Mouse (Mus musculus): Measurements from ENCODE around the gene 4930512M02Rik. TPM values are rescaled to one million over a fixed set of nuclear protein-coding genes. Genes with fewer than 3 reads are reported as not detected.

The 4930512M02Rik gene
- polyA plus RNA-seq, 1 experiment from 2014 or later, result not detected

GRCm38 (mm10) chr11:11570747-11571146 is 56.9 kb downstream of the 4930512M02Rik start:
- no peak for ATAC-seq (ENCODE audit: low FRiP score)
- no peak overlapping the region for H3K9ac ChIP-seq (ENCODE audit: low read length)
- H3K27me3 ChIP-seq (ENCODE audit: control insufficient read depth, insufficient read depth, low read length), result no peaks in the 10 kb centered on the region
- DNase-seq (ENCODE audit: low spot score, missing footprints), result peak; percentile 8
- no peak overlapping the region for H3K27ac ChIP-seq (ENCODE audit: low read depth, low read length)
- H3K4me1 ChIP-seq (ENCODE audit: control insufficient read depth, insufficient read depth, low read length), result no peaks in the 10 kb centered on the region
- H3K9me3 ChIP-seq (ENCODE audit: control insufficient read depth, low read length), result no peaks in the 10 kb centered on the region
- H3K36me3 ChIP-seq (ENCODE audit: control insufficient read depth, insufficient read depth, low read length), result no peaks in the 10 kb centered on the region
- H3K4me3 ChIP-seq (ENCODE audit: low read depth, low read length), result no peak overlapping the region
- H3K4me2 ChIP-seq, result no peak overlapping the region

- Histone ChIP-seq H3K27me3 (ENCODE audit: control insufficient read depth, insufficient read depth, low read length) (no peaks in the 10 kb centered on the region), H3K9ac (ENCODE audit: low read length) (no peak overlapping the region), H3K27ac (ENCODE audit: low read depth, low read length) (no peak overlapping the region), H3K4me1 (ENCODE audit: control insufficient read depth, insufficient read depth, low read length) (no peaks in the 10 kb centered on the region), H3K9me3 (ENCODE audit: control insufficient read depth, low read length) (no peaks in the 10 kb centered on the region), H3K4me3 (ENCODE audit: low read depth, low read length) (no peak overlapping the region), H3K4me2 (no peak overlapping the region), H3K36me3 (ENCODE audit: control insufficient read depth, insufficient read depth, low read length) (no peaks in the 10 kb centered on the region)
- 59% methylated on average over 4 of the region's 4 CpGs for WGBS
- ATAC-seq (ENCODE audit: low FRiP score) (no peak), DNase-seq (ENCODE audit: low spot score, missing footprints) (peak; percentile 10)
These were observed 58.0 kb downstream of the 4930512M02Rik start for GRCm38 (mm10) chr11:11569466-11570132.

GRCm38 (mm10) chr11:11568033-11568432 is 59.6 kb downstream of the 4930512M02Rik start:
- H3K9ac ChIP-seq (ENCODE audit: low read length), result no peak overlapping the region
- ATAC-seq (ENCODE audit: low FRiP score) (no peak), DNase-seq (ENCODE audit: low spot score, missing footprints) (peak; percentile 12)
- H3K27me3 ChIP-seq (ENCODE audit: control insufficient read depth, insufficient read depth, low read length), result no peaks in the 10 kb centered on the region
- H3K4me2 ChIP-seq, result no peak overlapping the region
- no peak overlapping the region for H3K27ac ChIP-seq (ENCODE audit: low read depth, low read length)
- H3K4me1 ChIP-seq (ENCODE audit: control insufficient read depth, insufficient read depth, low read length), result no peaks in the 10 kb centered on the region
- H3K36me3 ChIP-seq (ENCODE audit: control insufficient read depth, insufficient read depth, low read length), result no peaks in the 10 kb centered on the region
- H3K4me3 ChIP-seq (ENCODE audit: low read depth, low read length), result no peak overlapping the region
- H3K9me3 ChIP-seq (ENCODE audit: control insufficient read depth, low read length), result no peaks in the 10 kb centered on the region
- 88% methylated on average over 2 of the region's 2 CpGs for WGBS

- H3K27ac ChIP-seq (ENCODE audit: low read depth, low read length), result no peak overlapping the region
- ATAC-seq (ENCODE audit: low FRiP score) (no peak), DNase-seq (ENCODE audit: low spot score, missing footprints) (no peak)
- no peaks in the 10 kb centered on the region for H3K27me3 ChIP-seq (ENCODE audit: control insufficient read depth, insufficient read depth, low read length)
- no peaks in the 10 kb centered on the region for H3K9me3 ChIP-seq (ENCODE audit: control insufficient read depth, low read length)
- no peaks in the 10 kb centered on the region for H3K36me3 ChIP-seq (ENCODE audit: control insufficient read depth, insufficient read depth, low read length)
- 84% methylated on average over 6 of the region's 6 CpGs for WGBS
- H3K4me1 ChIP-seq (ENCODE audit: control insufficient read depth, insufficient read depth, low read length), result no peaks in the 10 kb centered on the region
- H3K4me2 ChIP-seq, result no peak overlapping the region
- no peak overlapping the region for H3K4me3 ChIP-seq (ENCODE audit: low read depth, low read length)
- H3K9ac ChIP-seq (ENCODE audit: low read length), result no peak overlapping the region
These were observed 62.4 kb downstream of the 4930512M02Rik start for GRCm38 (mm10) chr11:11565146-11565820.

GRCm38 (mm10) chr11:11564266-11565044 is 63.2 kb downstream of the 4930512M02Rik start:
- 86% methylated on average over 7 of the region's 7 CpGs for WGBS
- H3K4me1 ChIP-seq (ENCODE audit: control insufficient read depth, insufficient read depth, low read length), result no peaks in the 10 kb centered on the region
- DNase-seq (ENCODE audit: low spot score, missing footprints), result no peak
- no peak overlapping the region for H3K9ac ChIP-seq (ENCODE audit: low read length)
- ATAC-seq (ENCODE audit: low FRiP score), result no peak
- no peak overlapping the region for H3K4me2 ChIP-seq
- no peak overlapping the region for H3K4me3 ChIP-seq (ENCODE audit: low read depth, low read length)
- H3K27ac ChIP-seq (ENCODE audit: low read depth, low read length), result no peak overlapping the region
- H3K9me3 ChIP-seq (ENCODE audit: control insufficient read depth, low read length), result no peaks in the 10 kb centered on the region
- no peaks in the 10 kb centered on the region for H3K36me3 ChIP-seq (ENCODE audit: control insufficient read depth, insufficient read depth, low read length)
- no peaks in the 10 kb centered on the region for H3K27me3 ChIP-seq (ENCODE audit: control insufficient read depth, insufficient read depth, low read length)

- no peak overlapping the region for H3K27ac ChIP-seq (ENCODE audit: low read depth, low read length)
- no peak overlapping the region for H3K4me2 ChIP-seq
- WGBS, result 90% methylated on average over 6 of the region's 6 CpGs
- no peak overlapping the region for H3K9ac ChIP-seq (ENCODE audit: low read length)
- no peaks in the 10 kb centered on the region for H3K4me1 ChIP-seq (ENCODE audit: control insufficient read depth, insufficient read depth, low read length)
- no peaks in the 10 kb centered on the region for H3K27me3 ChIP-seq (ENCODE audit: control insufficient read depth, insufficient read depth, low read length)
- no peaks in the 10 kb centered on the region for H3K9me3 ChIP-seq (ENCODE audit: control insufficient read depth, low read length)
- H3K36me3 ChIP-seq (ENCODE audit: control insufficient read depth, insufficient read depth, low read length), result no peaks in the 10 kb centered on the region
- no peak overlapping the region for H3K4me3 ChIP-seq (ENCODE audit: low read depth, low read length)
- no peak for DNase-seq (ENCODE audit: low spot score, missing footprints)
- ATAC-seq (ENCODE audit: low FRiP score), result no peak
These were observed 66.5 kb downstream of the 4930512M02Rik start for GRCm38 (mm10) chr11:11561118-11561517.

GRCm38 (mm10) chr11:11559099-11559686 is 68.4 kb downstream of the 4930512M02Rik start:
- no peak overlapping the region for H3K9ac ChIP-seq (ENCODE audit: low read length)
- ATAC-seq (ENCODE audit: low FRiP score) (no peak), DNase-seq (ENCODE audit: low spot score, missing footprints) (no peak)
- no peak overlapping the region for H3K27ac ChIP-seq (ENCODE audit: low read depth, low read length)
- H3K9me3 ChIP-seq (ENCODE audit: control insufficient read depth, low read length), result no peaks in the 10 kb centered on the region
- H3K36me3 ChIP-seq (ENCODE audit: control insufficient read depth, insufficient read depth, low read length), result no peaks in the 10 kb centered on the region
- no peak overlapping the region for H3K4me3 ChIP-seq (ENCODE audit: low read depth, low read length)
- no peaks in the 10 kb centered on the region for H3K4me1 ChIP-seq (ENCODE audit: control insufficient read depth, insufficient read depth, low read length)
- WGBS, result 82% methylated on average over 7 of the region's 7 CpGs
- H3K4me2 ChIP-seq, result no peak overlapping the region
- H3K27me3 ChIP-seq (ENCODE audit: control insufficient read depth, insufficient read depth, low read length), result no peaks in the 10 kb centered on the region

GRCm38 (mm10) chr11:11558662-11559061 is 69.0 kb downstream of the 4930512M02Rik start:
- H3K9me3 ChIP-seq (ENCODE audit: control insufficient read depth, low read length), result no peaks in the 10 kb centered on the region
- no peak overlapping the region for H3K9ac ChIP-seq (ENCODE audit: low read length)
- H3K4me3 ChIP-seq (ENCODE audit: low read depth, low read length), result no peak overlapping the region
- DNase-seq (ENCODE audit: low spot score, missing footprints) (no peak), ATAC-seq (ENCODE audit: low FRiP score) (no peak)
- H3K27ac ChIP-seq (ENCODE audit: low read depth, low read length), result no peak overlapping the region
- H3K36me3 ChIP-seq (ENCODE audit: control insufficient read depth, insufficient read depth, low read length), result no peaks in the 10 kb centered on the region
- no peaks in the 10 kb centered on the region for H3K4me1 ChIP-seq (ENCODE audit: control insufficient read depth, insufficient read depth, low read length)
- no peaks in the 10 kb centered on the region for H3K27me3 ChIP-seq (ENCODE audit: control insufficient read depth, insufficient read depth, low read length)
- WGBS, result 87% methylated on average over 3 of the region's 3 CpGs
- H3K4me2 ChIP-seq, result no peak overlapping the region

All from midbrain, embryonic 11.5 days (tissue).